ENCODE assay signal across 9 mouse cellular contexts in the genomic region with DNA sequence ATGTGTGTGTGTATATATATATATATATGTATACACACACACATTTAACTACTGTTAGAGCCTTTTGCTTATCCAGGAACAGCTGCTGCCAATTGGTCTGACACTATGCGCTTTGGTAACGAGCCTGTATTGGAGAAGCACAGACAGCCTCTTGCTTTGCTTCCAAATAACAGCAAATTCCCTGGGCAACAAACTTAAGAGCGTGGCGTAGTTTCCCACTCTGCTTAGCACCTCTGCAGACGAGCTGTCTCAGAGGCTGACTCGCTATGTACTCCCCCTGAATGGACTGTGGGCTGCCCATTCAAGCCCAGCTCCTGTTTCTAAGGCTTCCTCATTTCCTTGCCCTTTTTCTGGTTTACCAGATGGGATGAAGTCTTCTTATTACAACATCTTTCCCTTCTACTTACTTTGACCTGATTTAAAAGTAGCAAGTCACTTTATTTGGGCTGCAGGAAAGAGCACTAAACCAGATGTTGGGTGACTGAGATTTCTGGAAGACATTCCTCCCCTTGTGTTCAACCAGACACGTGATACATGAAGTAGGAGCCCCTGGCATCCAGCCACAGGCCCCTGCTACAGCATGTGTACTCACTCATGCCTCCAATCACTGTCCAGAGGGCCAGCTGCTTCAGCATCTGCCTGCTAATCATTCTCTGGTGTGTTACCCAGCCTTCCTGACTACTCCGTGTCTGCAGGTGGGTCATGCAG.
DNase-seq lines count a peak whose midpoint lies in the region; ATAC-seq and TF ChIP-seq lines count a peak whose summit lies in the region.
"Had no signal": no experiment of that assay in that cellular context is flagged by ENCODE, and none has a peak within 500 bp of the region (broad histone marks: within the 10 kb centered on the region; RNA-seq: fewer than 3 reads in every experiment).

No protein-coding gene starts in this region.

- no peaks in the 10 kb centered on the region for H3K4me1 ChIP-seq in hindbrain, postnatal 0 days (ENCODE audit: insufficient read depth, low read length)
- no peaks in the 10 kb centered on the region for H3K4me1 ChIP-seq in hindbrain, embryonic 14.5 days (replicated peaks; ENCODE audit: control insufficient read depth, insufficient read depth, low read length)
- H3K4me1 ChIP-seq in lung, embryonic 14.5 days (ENCODE audit: insufficient read depth), result no peaks in the 10 kb centered on the region
- H3K4me1 ChIP-seq in liver, embryonic 11.5 days (replicated peaks; ENCODE audit: control insufficient read depth, insufficient read depth, low read length), result no peaks in the 10 kb centered on the region

- DNase-seq in hindbrain, postnatal 0 days (ENCODE audit: low spot score), result peak; percentile 15
- DNase-seq in hindbrain, embryonic 14.5 days (ENCODE audit: low spot score), result no peak
- peak; percentile 51 for DNase-seq in brain, embryonic 14.5 days (ENCODE audit: low read depth)
- peak; percentile 82 for DNase-seq in gastrocnemius, postnatal 10 days
- peak; percentile 76 for DNase-seq in lung, embryonic 14.5 days
- no peak for DNase-seq in natural killer cell, adult 2 months (ENCODE audit: low spot score in 2 of 2)
- no peak for DNase-seq in adrenal gland, postnatal 14 days
- DNase-seq in liver, embryonic 11.5 days (ENCODE audit: low spot score), result no peak

- H3K4me2 ChIP-seq in hindbrain, postnatal 0 days (ENCODE audit: low read depth, low read length), result no peak overlapping the region
- no peak overlapping the region for H3K4me2 ChIP-seq in hindbrain, embryonic 14.5 days (replicated peaks)
- H3K4me2 ChIP-seq in lung, embryonic 14.5 days, result no peak overlapping the region
- H3K4me2 ChIP-seq in liver, embryonic 11.5 days, result no peak overlapping the region

- TF ChIP-seq POLR2A in brain, embryonic 14.5 days (IDR thresholded peaks at IDR 0.05; ENCODE audit: borderline replicate concordance, extremely low read depth, insufficient read depth, insufficient read length, poor library complexity, severe bottlenecking), result no peak

- ATAC-seq in hindbrain, postnatal 0 days, result no peak
- ATAC-seq in hindbrain, embryonic 14.5 days (ENCODE audit: low FRiP score), result no peak
- ATAC-seq in lung, embryonic 14.5 days (ENCODE audit: insufficient read depth), result peak; percentile 47; the same call in 1 of the 2 replicates
- no peak for ATAC-seq in liver, embryonic 11.5 days (replicated peaks; ENCODE audit: low FRiP score)
- ATAC-seq: inflammation-experienced regulatory T-cells, adult 6 months had no signal

- WGBS in hindbrain, postnatal 0 days, result 73% methylated on average over 8 of the region's 8 CpGs
- WGBS in hindbrain, embryonic 14.5 days, result 79% methylated on average over 8 of the region's 8 CpGs
- WGBS in lung, embryonic 14.5 days, result 56% methylated on average over 8 of the region's 8 CpGs
- WGBS in liver, embryonic 11.5 days, result 71% methylated on average over 8 of the region's 8 CpGs

- no peak overlapping the region for H3K9ac ChIP-seq in hindbrain, postnatal 0 days (replicated peaks; ENCODE audit: low read length)
- H3K9ac ChIP-seq in hindbrain, embryonic 14.5 days, result no peak overlapping the region
- no peak overlapping the region for H3K9ac ChIP-seq in lung, embryonic 14.5 days
- H3K9ac ChIP-seq in liver, embryonic 11.5 days (ENCODE audit: low read depth, low read length), result no peak overlapping the region

- no peak overlapping the region for H3K4me3 ChIP-seq in hindbrain, postnatal 0 days (ENCODE audit: low read length)
- H3K4me3 ChIP-seq in hindbrain, embryonic 14.5 days (replicated peaks; ENCODE audit: low read length), result no peak overlapping the region
- no peak overlapping the region for H3K4me3 ChIP-seq in lung, embryonic 14.5 days (ENCODE audit: low read depth, low read length)
- no peak overlapping the region for H3K4me3 ChIP-seq in liver, embryonic 11.5 days (ENCODE audit: low read depth, low read length)

- H3K9me3 ChIP-seq in hindbrain, postnatal 0 days (ENCODE audit: low read length), result no peaks in the 10 kb centered on the region
- H3K9me3 ChIP-seq in hindbrain, embryonic 14.5 days (ENCODE audit: control insufficient read depth, low read length), result no peaks in the 10 kb centered on the region
- H3K9me3 ChIP-seq in lung, embryonic 14.5 days (ENCODE audit: low read depth, low read length), result no peaks in the 10 kb centered on the region
- H3K9me3 ChIP-seq in liver, embryonic 11.5 days (ENCODE audit: control insufficient read depth, low read length), result no peaks in the 10 kb centered on the region

- no peak overlapping the region for H3K27ac ChIP-seq in hindbrain, postnatal 0 days
- no peak overlapping the region for H3K27ac ChIP-seq in hindbrain, embryonic 14.5 days
- no peak overlapping the region for H3K27ac ChIP-seq in lung, embryonic 14.5 days (ENCODE audit: low read depth)
- H3K27ac ChIP-seq in liver, embryonic 11.5 days (ENCODE audit: low read depth, low read length), result no peak overlapping the region

- TF ChIP-seq CTCF in hindbrain, postnatal 0 days (IDR thresholded peaks at IDR 0.05; ENCODE audit: low read depth), result no peak
- no peak for TF ChIP-seq CTCF in brain, embryonic 14.5 days (IDR thresholded peaks at IDR 0.05; ENCODE audit: borderline replicate concordance, extremely low read depth, insufficient read depth, insufficient read length)
- no peak for TF ChIP-seq CTCF in lung, embryonic 14.5 days (IDR thresholded peaks at IDR 0.05; ENCODE audit: low read depth)

- no peaks in the 10 kb centered on the region for H3K36me3 ChIP-seq in hindbrain, postnatal 0 days (ENCODE audit: insufficient read depth, low read length)
- no peaks in the 10 kb centered on the region for H3K36me3 ChIP-seq in hindbrain, embryonic 14.5 days (replicated peaks; ENCODE audit: control insufficient read depth, insufficient read depth)
- no peaks in the 10 kb centered on the region for H3K36me3 ChIP-seq in lung, embryonic 14.5 days (ENCODE audit: insufficient read depth)
- H3K36me3 ChIP-seq in liver, embryonic 11.5 days (ENCODE audit: control insufficient read depth, insufficient read depth, low read length), result no peaks in the 10 kb centered on the region

- no peaks in the 10 kb centered on the region for H3K27me3 ChIP-seq in hindbrain, postnatal 0 days (ENCODE audit: insufficient read depth, low read length)
- H3K27me3 ChIP-seq in hindbrain, embryonic 14.5 days (ENCODE audit: control insufficient read depth, insufficient read depth, low read length), result no peaks in the 10 kb centered on the region
- H3K27me3 ChIP-seq in lung, embryonic 14.5 days (ENCODE audit: insufficient read depth, low read length), result no peaks in the 10 kb centered on the region
- H3K27me3 ChIP-seq in liver, embryonic 11.5 days (replicated peaks; ENCODE audit: control insufficient read depth, insufficient read depth, low read length), result no peaks in the 10 kb centered on the region

Comparison
In these comparisons a context has a peak if more than half of its experiments do, and no peak if none do; other contexts are left out.
1. DNase-seq: peak in hindbrain, postnatal 0 days (single experiment), brain, embryonic 14.5 days (single experiment), gastrocnemius, postnatal 10 days (single experiment) and lung, embryonic 14.5 days (single experiment); none in hindbrain, embryonic 14.5 days (single experiment), natural killer cell, adult 2 months (0 of 2), adrenal gland, postnatal 14 days (single experiment) and liver, embryonic 11.5 days (single experiment).